Mouse (Mus musculus) kidney, adult 10 weeks (tissue): ENCODE data around the gene Gm884. TPM values are rescaled to one million over a fixed set of nuclear protein-coding genes. Genes with fewer than 3 reads are reported as not detected.

Experiments used
- polyA plus RNA-seq: library from polyadenylated mRNA; stranded (reverse); fragments of 350-450 nt; fragmentation: Illumina TruSeq; extraction: RNeasy Lipid Tissue Mini Kit (QIAGEN cat#74804); gene quantifications from one replicate; pipeline ENCODE4 v1.2.3, GENCODE M21; 2014; ENCODE audit warnings: low read depth, low replicate concordance

The Gm884 gene
- not detected for polyA plus RNA-seq

DNA sequence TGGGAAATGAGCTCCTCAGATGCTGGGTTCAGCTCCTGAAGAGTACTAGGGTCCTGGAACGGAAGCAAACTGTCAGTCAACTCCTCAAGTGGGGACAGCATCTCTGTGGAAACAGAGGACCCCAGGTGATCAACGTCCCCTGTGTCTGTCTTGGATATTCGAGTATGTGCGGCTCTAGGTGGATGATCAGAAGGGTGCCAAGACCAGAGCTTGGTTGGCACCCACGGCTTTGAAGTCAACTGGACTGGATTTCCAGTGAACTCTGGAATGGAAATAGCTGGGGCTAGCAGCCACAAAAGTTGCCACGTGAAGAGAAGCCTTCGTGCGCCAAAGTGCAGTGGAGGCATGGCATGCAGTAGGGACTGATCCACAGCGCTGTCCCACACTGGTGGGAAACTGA lies at the start of gene Gm884:
Gm884 (minus strand) TSS at position 101 of the 400 bp plus-strand sequence.

DNA sequence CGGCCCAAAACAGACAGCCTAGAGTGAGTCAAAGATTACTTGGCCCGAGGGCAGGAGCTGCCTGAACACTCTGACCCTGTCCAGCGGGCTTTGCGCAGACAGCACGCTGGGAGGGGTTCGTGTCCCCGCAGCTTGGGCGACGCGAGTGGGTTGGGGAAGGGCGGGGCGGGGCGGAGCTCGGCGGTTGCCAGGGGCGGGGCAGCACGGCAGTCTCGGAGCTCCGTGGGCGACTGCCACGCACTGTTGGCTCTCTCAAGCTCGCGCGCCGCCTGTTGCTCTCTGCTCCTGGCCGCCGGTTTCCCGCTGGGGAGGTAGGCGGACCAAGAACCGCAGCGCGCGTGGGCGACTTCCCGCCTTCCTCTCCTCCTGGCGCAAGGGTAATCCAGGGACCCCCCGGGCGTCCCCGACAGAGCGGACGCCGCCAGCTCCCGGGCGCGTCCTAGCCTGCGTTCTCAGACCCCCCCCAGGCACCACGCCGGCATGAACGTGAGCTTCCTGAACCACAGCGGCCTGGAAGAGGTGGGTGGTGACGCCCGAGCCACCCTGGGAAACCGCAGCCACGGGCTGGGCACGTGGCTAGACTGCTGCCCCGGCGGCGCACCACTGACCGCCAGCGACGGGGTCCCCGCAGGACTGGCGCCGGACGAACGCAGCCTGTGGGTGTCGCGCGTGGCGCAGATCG lies 28.5 kb upstream of the Gm884 start, which contains the start of gene Rprml:
Rprml (plus strand) TSS at position 270 of the 682 bp plus-strand sequence.

DNA sequence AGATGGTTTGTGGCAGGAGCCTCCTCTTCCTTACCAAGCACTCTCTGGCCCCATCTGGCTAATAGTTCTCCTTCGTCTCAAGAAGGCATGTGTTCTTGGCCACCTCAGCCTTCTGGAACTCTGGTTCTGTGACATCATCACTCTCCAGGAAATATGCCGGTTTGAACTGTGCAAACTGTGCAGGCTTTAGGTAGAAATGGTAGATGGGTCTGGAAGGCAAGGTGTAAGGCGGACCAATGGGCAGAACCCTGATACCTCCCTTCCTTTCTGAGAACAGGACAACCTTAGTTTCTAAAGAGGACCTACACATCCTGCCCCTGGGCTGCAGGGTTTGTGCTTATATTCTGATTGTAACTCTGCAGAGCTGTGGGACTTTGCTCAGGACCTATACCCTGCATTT lies 17.9 kb upstream of the Gm884 start, which contains the start of gene Lyzl6:
Lyzl6 (minus strand) TSS at position 101 of the 400 bp plus-strand sequence.

DNA sequence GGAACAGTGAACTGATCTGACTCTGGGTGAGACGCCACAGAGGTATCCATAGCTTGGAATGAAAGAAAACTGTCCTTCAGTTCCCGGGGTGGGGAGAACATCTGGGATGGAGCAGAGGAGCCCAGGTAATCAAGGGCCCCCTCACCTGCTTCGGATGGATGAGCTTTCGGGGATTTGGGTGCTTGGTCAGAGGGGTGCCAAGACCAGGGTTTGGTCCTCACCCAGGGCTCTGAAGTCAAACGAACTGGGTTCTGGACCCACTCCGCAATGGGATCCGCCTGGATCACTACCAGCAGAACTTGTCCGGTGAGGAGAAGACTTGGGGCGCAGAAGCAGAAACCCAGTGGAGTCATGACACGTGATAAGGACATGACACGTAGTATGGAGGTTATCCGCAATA lies 116.4 kb downstream of the Gm884 start, which contains the start of gene Lrrc37a:
Lrrc37a (minus strand) TSS at position 101 of the 400 bp plus-strand sequence.

Other genes starting within 250 kb of the Gm884 start
- 1.5 TPM for gene Plekhm1, start 208.5 kb downstream of the Gm884 start, polyA plus RNA-seq
- not detected for gene Lrrc37a, start 116.5 kb downstream of the Gm884 start, polyA plus RNA-seq
- gene Lyzl6, start 17.8 kb upstream of the Gm884 start, polyA plus RNA-seq: not detected
- not detected for gene Rprml, start 28.4 kb upstream of the Gm884 start, polyA plus RNA-seq
- gene Gosr2, start 76.8 kb upstream of the Gm884 start, polyA plus RNA-seq: 52.1 TPM
- 0.32 TPM for gene Wnt9b, start 128.7 kb upstream of the Gm884 start, polyA plus RNA-seq
- not detected for gene Wnt3, start 153.0 kb upstream of the Gm884 start, polyA plus RNA-seq